Mouse (Mus musculus) thymus, adult 2 months (tissue): ENCODE data around the gene Gm5108.

Experiments used
- CTCF ChIP-seq: fragments of 200-500 bp; IDR thresholded peaks from 2 replicates; pipeline ENCODE4 v1.5.1; 2012; ENCODE audit warnings: mild to moderate bottlenecking, control low read depth, low read length, moderate library complexity, borderline replicate concordance; ENCODE audit not compliant: control insufficient read depth, poor library complexity, insufficient read depth; ENCODE audit errors: extremely low read depth
- POLR2A ChIP-seq: fragments of 200-500 bp; IDR thresholded peaks from 2 replicates; pipeline ENCODE4 v1.6.1; 2012; ENCODE audit warnings: mild to moderate bottlenecking, low read length, control low read depth, moderate library complexity; ENCODE audit not compliant: control insufficient read depth, poor library complexity, insufficient read depth; ENCODE audit errors: extremely low read depth

DNA sequence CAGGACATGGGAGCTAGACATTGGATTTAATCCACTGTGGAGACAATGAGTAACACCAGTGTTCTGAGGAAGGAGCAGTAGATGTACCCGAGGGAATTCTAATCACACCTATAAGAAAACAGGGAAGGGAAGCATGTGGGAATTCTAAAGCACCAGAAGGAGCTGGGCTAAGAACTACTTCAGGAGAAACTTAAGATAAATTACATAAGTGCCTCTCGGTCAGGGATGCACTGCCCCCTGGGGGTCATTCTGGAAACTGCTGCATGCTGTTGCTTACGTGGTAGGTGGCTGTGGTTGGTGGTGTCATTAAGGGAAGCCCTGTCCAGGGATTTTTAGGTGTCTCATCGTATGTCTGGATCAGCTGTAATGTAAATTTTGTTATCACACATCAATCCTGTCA lies 71.1 kb downstream of the Gm5108 start:
- TF ChIP-seq POLR2A (no peak), CTCF (peak; percentile 60; the same call in 1 of the 2 replicates)
